Mouse (Mus musculus): Measurements from ENCODE around the gene Kcna6.

The Kcna6 gene

GRCm38 (mm10) chr6:126740211-126741142 lies at the start of gene Kcna6:
TSS of gene Kcna6 (minus strand) at chr6:126740674.
- DNase-seq (ENCODE audit: extremely low read depth, low read depth, low spot score), result no peak

- no peak for DNase-seq (ENCODE audit: extremely low read depth, low read depth, low spot score)
Observed at GRCm38 (mm10) chr6:126788863-126789262, 48.4 kb upstream of the Kcna6 start.

- DNase-seq (ENCODE audit: extremely low read depth, low read depth, low spot score), result no peak
Observed at GRCm38 (mm10) chr6:126784206-126784605, 43.7 kb upstream of the Kcna6 start.

- no peak for DNase-seq (ENCODE audit: extremely low read depth, low read depth, low spot score)
Observed at GRCm38 (mm10) chr6:126783651-126784066, 43.2 kb upstream of the Kcna6 start.

- DNase-seq (ENCODE audit: extremely low read depth, low read depth, low spot score), result no peak
Observed at GRCm38 (mm10) chr6:126783056-126783455, 42.6 kb upstream of the Kcna6 start.

- no peak for DNase-seq (ENCODE audit: extremely low read depth, low read depth, low spot score)
Observed at GRCm38 (mm10) chr6:126777889-126778288, 37.4 kb upstream of the Kcna6 start.

GRCm38 (mm10) chr6:126773873-126774272 lies 33.4 kb upstream of the Kcna6 start:
- no peak for DNase-seq (ENCODE audit: extremely low read depth, low read depth, low spot score)

GRCm38 (mm10) chr6:126772326-126772725 lies 31.9 kb upstream of the Kcna6 start:
- no peak for DNase-seq (ENCODE audit: extremely low read depth, low read depth, low spot score)

- DNase-seq (ENCODE audit: extremely low read depth, low read depth, low spot score), result no peak
Observed at GRCm38 (mm10) chr6:126770146-126770731, 29.8 kb upstream of the Kcna6 start.

GRCm38 (mm10) chr6:126768957-126769665 lies 28.6 kb upstream of the Kcna6 start:
- no peak for DNase-seq (ENCODE audit: extremely low read depth, low read depth, low spot score)

GRCm38 (mm10) chr6:126767610-126768532 lies 27.4 kb upstream of the Kcna6 start:
- DNase-seq (ENCODE audit: extremely low read depth, low read depth, low spot score), result no peak

- DNase-seq (ENCODE audit: extremely low read depth, low read depth, low spot score), result no peak
Observed at GRCm38 (mm10) chr6:126766552-126766951, 26.1 kb upstream of the Kcna6 start.

GRCm38 (mm10) chr6:126764563-126765091 lies 24.2 kb upstream of the Kcna6 start:
- no peak for DNase-seq (ENCODE audit: extremely low read depth, low read depth, low spot score)

- DNase-seq (ENCODE audit: extremely low read depth, low read depth, low spot score), result no peak
Observed at GRCm38 (mm10) chr6:126761362-126761761, 20.9 kb upstream of the Kcna6 start.

- no peak for DNase-seq (ENCODE audit: extremely low read depth, low read depth, low spot score)
Observed at GRCm38 (mm10) chr6:126755729-126756411, 15.4 kb upstream of the Kcna6 start.

GRCm38 (mm10) chr6:126752520-126752919 lies 12.0 kb upstream of the Kcna6 start:
- DNase-seq (ENCODE audit: extremely low read depth, low read depth, low spot score), result no peak

- DNase-seq (ENCODE audit: extremely low read depth, low read depth, low spot score), result no peak
Observed at GRCm38 (mm10) chr6:126745888-126746287, 5.4 kb upstream of the Kcna6 start.

GRCm38 (mm10) chr6:126742610-126743009 lies 2.1 kb upstream of the Kcna6 start:
- DNase-seq (ENCODE audit: extremely low read depth, low read depth, low spot score), result no peak

- DNase-seq (ENCODE audit: extremely low read depth, low read depth, low spot score), result no peak
Observed at GRCm38 (mm10) chr6:126739326-126740210, 906 bp downstream of the Kcna6 start.

All from fat pad, adult 2 months (tissue).